Comparison of ENCODE assay signal across 9 mouse cellular contexts in genomic region chr16:29734324-29734723, GRCm38 (mm10).
DNase-seq lines count a peak whose midpoint lies in the region; ATAC-seq and TF ChIP-seq lines count a peak whose summit lies in the region.
"Had no signal": no experiment of that assay in that cellular context is flagged by ENCODE, and none has a peak within 500 bp of the region (broad histone marks: within the 10 kb centered on the region; RNA-seq: fewer than 3 reads in every experiment).

No protein-coding gene starts in this region.

- H3K27me3 ChIP-seq in forebrain, embryonic 13.5 days, result peaks cover 49% of the 10 kb centered on the region
- peaks cover 93% of the 10 kb centered on the region for H3K27me3 ChIP-seq in hindbrain, embryonic 12.5 days
- H3K27me3 ChIP-seq in midbrain, embryonic 10.5 days (ENCODE audit: low read depth, poor library complexity, severe bottlenecking), result peaks cover 100% of the 10 kb centered on the region

- peaks cover 28% of the 10 kb centered on the region for H3K4me1 ChIP-seq in forebrain, embryonic 13.5 days
- peaks cover 21% of the 10 kb centered on the region for H3K4me1 ChIP-seq in hindbrain, embryonic 12.5 days
- peaks cover 33% of the 10 kb centered on the region for H3K4me1 ChIP-seq in midbrain, embryonic 10.5 days

- no peak for TF ChIP-seq POLR2A in brain, embryonic 14.5 days (IDR thresholded peaks at IDR 0.05; ENCODE audit: borderline replicate concordance, extremely low read depth, insufficient read depth, insufficient read length, poor library complexity, severe bottlenecking)

- H3K4me2 ChIP-seq in forebrain, embryonic 13.5 days, result peak overlapping the region; percentile 45
- H3K4me2 ChIP-seq in hindbrain, embryonic 12.5 days (replicated peaks), result peak overlapping the region; percentile 27; the same call in 1 of the 2 replicates

- H3K36me3 ChIP-seq in forebrain, embryonic 13.5 days (ENCODE audit: poor library complexity, severe bottlenecking), result no peaks in the 10 kb centered on the region
- H3K36me3 ChIP-seq in hindbrain, embryonic 12.5 days, result no peaks in the 10 kb centered on the region
- no peaks in the 10 kb centered on the region for H3K36me3 ChIP-seq in midbrain, embryonic 10.5 days

- H3K27ac ChIP-seq in forebrain, embryonic 13.5 days, result peak overlapping the region; percentile 48; the same call in 1 of the 2 replicates
- peak overlapping the region; percentile 52; the same call in 1 of the 2 replicates for H3K27ac ChIP-seq in hindbrain, embryonic 12.5 days
- peak overlapping the region; percentile 63; the same call in 1 of the 2 replicates for H3K27ac ChIP-seq in midbrain, embryonic 10.5 days (replicated peaks)

- TF ChIP-seq CTCF in brain, embryonic 14.5 days (IDR thresholded peaks at IDR 0.05; ENCODE audit: borderline replicate concordance, extremely low read depth, insufficient read depth, insufficient read length), result peak; percentile 58; the same call in 1 of the 2 replicates

- peak; percentile 59 for DNase-seq in left cerebral cortex, adult 11 months (ENCODE audit: low spot score)
- DNase-seq in left cerebral cortex, postnatal 36 days (ENCODE audit: low spot score in 2 of 2), result no peak
- DNase-seq in brain, embryonic 14.5 days (ENCODE audit: low read depth), result peak; percentile 93
- DNase-seq in layer of hippocampus, postnatal 10 days (ENCODE audit: low spot score in 2 of 2), result peak; percentile 44 to 58
- no peak for DNase-seq in midbrain, embryonic 10.5 days (ENCODE audit: low spot score)
- DNase-seq in thymus, postnatal 14 days, result peak; percentile 44

- no peaks in the 10 kb centered on the region for H3K9me3 ChIP-seq in forebrain, embryonic 13.5 days (replicated peaks)
- no peaks in the 10 kb centered on the region for H3K9me3 ChIP-seq in hindbrain, embryonic 12.5 days (replicated peaks)
- no peaks in the 10 kb centered on the region for H3K9me3 ChIP-seq in midbrain, embryonic 10.5 days (replicated peaks)
- H3K9me3 ChIP-seq: megakaryocyte, embryonic 14.5 days had no signal

- no peak overlapping the region for H3K4me3 ChIP-seq in forebrain, embryonic 13.5 days
- no peak overlapping the region for H3K4me3 ChIP-seq in hindbrain, embryonic 12.5 days
- H3K4me3 ChIP-seq in midbrain, embryonic 10.5 days, result 0 out of 2 replicates have a peak overlapping the region, but pooled peaks have one; percentile 4
- H3K4me3 ChIP-seq: megakaryocyte, embryonic 14.5 days had no signal

- 14% methylated on average over 1 of the region's 1 CpGs for WGBS in forebrain, embryonic 13.5 days
- WGBS in hindbrain, embryonic 12.5 days, result 8% methylated on average over 1 of the region's 1 CpGs
- WGBS in midbrain, embryonic 10.5 days, result 29% methylated on average over 1 of the region's 1 CpGs

- intact Hi-C loops in left cerebral cortex, postnatal 36 days (cut with DNase I), result loop anchor here (2.0 kb wide), 1 partner anchor 332 kb away; no protein-coding TSS in a partner anchor

- ATAC-seq in forebrain, embryonic 13.5 days, result peak; percentile 79
- peak; percentile 49; the same call in 1 of the 2 replicates for ATAC-seq in hindbrain, embryonic 12.5 days (ENCODE audit: low FRiP score)

- no peak overlapping the region for H3K9ac ChIP-seq in forebrain, embryonic 13.5 days
- H3K9ac ChIP-seq in hindbrain, embryonic 12.5 days, result no peak overlapping the region

Comparison
In these comparisons a context has a peak if more than half of its experiments do, and no peak if none do; other contexts are left out.
1. DNase-seq: peak in left cerebral cortex, adult 11 months (single experiment), brain, embryonic 14.5 days (single experiment), layer of hippocampus, postnatal 10 days (2 of 2) and thymus, postnatal 14 days (single experiment); none in left cerebral cortex, postnatal 36 days (0 of 2) and midbrain, embryonic 10.5 days (single experiment).
2. Peak in every context shown above with its lines, with median percentiles within 50 percentile points of each other: H3K27ac ChIP-seq.